Mouse (Mus musculus) lung, postnatal 0 days (tissue): ENCODE data around the gene Klhl29.

Experiments used
- CTCF ChIP-seq: IDR thresholded peaks from 2 replicates; pipeline ENCODE4 v1.5.1; 2016; ENCODE audit warnings: antibody characterized with exemption, mild to moderate bottlenecking
- EP300 ChIP-seq: IDR thresholded peaks from 2 replicates; pipeline ENCODE4 v1.6.1; 2016; ENCODE audit warnings: antibody characterized with exemption, mild to moderate bottlenecking, control low read depth

- TF ChIP-seq CTCF (no peak), EP300 (no peak)
Measured at GRCm38 (mm10) chr12:5413976-5414375, 38.5 kb upstream of the Klhl29 start.
